Mouse (Mus musculus) stomach, postnatal 0 days (tissue): ENCODE measurements at regions not wholly inside any gene's neighbourhood (a gene's known extent, or its start where the extent isn't known, plus 50 kb on each side); places are given as distances from the start of the nearest gene placed in this dataset.

Source experiments
- CTCF ChIP-seq: IDR thresholded peaks from 2 replicates; pipeline ENCODE4 v1.5.1; 2016; ENCODE audit warnings: antibody characterized with exemption, low read depth, mild to moderate bottlenecking, moderate library complexity
- EP300 ChIP-seq: optimal IDR thresholded peaks from 2 replicates; pipeline ENCODE3; 2016; ENCODE audit warnings: antibody characterized with exemption

DNA sequence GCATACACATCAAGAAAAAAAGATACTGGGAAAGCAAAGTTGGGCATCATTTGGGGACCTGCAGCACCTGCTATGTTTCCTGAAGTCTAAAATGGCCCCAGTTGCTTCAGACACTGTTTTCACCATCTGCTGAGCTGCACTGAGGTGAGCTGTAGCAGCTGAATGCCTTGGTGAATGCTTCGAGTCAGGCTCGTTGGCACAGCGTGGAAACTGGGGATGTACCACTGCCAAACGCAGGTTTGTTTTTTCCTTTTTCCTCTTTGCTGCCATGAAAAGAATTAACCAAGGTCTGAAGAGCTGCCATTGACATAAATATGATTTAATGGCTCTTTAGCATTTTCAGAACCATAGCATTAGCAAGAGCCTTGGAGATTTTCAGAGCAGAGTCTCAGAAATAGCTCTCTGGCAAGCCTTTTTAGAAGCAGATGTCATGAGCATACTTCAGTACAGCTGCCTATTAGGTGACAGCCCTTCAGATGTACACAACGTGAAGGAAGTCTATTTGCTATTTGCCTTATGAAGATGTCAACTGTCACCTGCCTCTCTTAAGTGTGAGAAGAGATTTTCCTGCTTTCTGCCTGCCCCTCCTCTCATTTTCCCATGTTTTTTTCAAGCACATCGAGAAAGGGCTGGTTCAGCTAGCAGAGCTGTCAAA is 155.4 kb downstream of the Dmrta1 start:
- TF ChIP-seq CTCF (no peak), EP300 (no peak)
